Mouse (Mus musculus): ENCODE results near the gene Hmces. TPM values are rescaled to one million over a fixed set of nuclear protein-coding genes. Genes with fewer than 3 reads are reported as not detected.

Gene Hmces
- polyA plus RNA-seq, 1 experiment from 2014 or later, result 44.5 TPM

DNA sequence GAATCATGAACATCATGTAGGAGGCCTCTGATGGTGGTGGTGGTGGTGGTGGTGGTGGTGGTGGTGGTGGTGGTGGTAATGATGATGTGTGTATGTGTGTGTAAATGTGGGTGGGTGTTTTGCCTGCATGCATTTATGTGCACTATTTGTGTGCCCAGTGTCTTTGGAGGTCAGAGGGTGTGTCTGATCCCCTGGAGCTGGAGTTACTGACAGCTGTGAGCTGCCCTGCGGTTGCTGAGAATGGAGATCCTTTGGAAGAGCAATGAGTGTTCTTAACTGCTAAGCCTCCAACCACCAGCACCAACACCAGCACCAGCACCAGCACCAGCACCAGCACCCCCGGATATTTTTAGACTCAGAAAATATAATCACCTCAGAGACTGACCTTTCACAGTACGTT lies 31.5 kb upstream of the Hmces start:
- WGBS, result 64% methylated on average over 3 of the region's 3 CpGs
- H3K27ac ChIP-seq, result no peak overlapping the region
- no peaks in the 10 kb centered on the region for H3K9me3 ChIP-seq
- no peaks in the 10 kb centered on the region for H3K4me1 ChIP-seq
- no peaks in the 10 kb centered on the region for H3K27me3 ChIP-seq (ENCODE audit: insufficient read depth, poor library complexity, severe bottlenecking)
- no peaks in the 10 kb centered on the region for H3K36me3 ChIP-seq
- DNase-seq (ENCODE audit: low spot score), result no peak
- H3K4me3 ChIP-seq, result no peak overlapping the region

GRCm38 (mm10) chr6:87882816-87883215 lies 30.9 kb upstream of the Hmces start:
- WGBS, result 68% methylated on average over 4 of the region's 4 CpGs
- Histone ChIP-seq H3K27ac (no peak overlapping the region), H3K27me3 (ENCODE audit: insufficient read depth, poor library complexity, severe bottlenecking) (no peaks in the 10 kb centered on the region), H3K4me3 (no peak overlapping the region), H3K9me3 (no peaks in the 10 kb centered on the region), H3K4me1 (no peaks in the 10 kb centered on the region), H3K36me3 (no peaks in the 10 kb centered on the region)
- DNase-seq (ENCODE audit: low spot score), result no peak

DNA sequence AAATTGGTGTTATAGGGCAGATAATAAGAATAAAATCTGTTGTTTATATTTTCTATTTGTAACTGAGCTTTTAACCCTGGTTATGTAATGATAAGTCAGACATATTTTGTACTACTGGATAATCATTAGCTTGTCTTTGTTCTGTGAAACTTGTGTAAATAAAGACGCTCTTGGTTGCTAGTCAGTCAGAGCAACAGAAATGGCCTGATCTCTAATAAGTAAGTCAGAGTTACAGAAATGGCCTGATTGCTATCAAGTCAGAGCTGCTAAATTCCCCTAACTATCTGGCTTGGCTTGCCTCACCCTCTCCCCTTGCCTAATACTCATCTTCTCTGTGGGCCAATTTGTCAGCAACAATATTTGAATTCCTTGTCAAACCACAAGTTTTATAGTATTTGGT lies 27.0 kb upstream of the Hmces start:
- H3K4me1 ChIP-seq, result peaks cover 7% of the 10 kb centered on the region
- no peak for DNase-seq (ENCODE audit: low spot score)
- no peaks in the 10 kb centered on the region for H3K27me3 ChIP-seq (ENCODE audit: insufficient read depth, poor library complexity, severe bottlenecking)
- peaks cover 30% of the 10 kb centered on the region for H3K36me3 ChIP-seq
- H3K4me3 ChIP-seq, result no peak overlapping the region
- H3K9me3 ChIP-seq, result no peaks in the 10 kb centered on the region
- 95% methylated on average over 1 of the region's 1 CpGs for WGBS
- no peak overlapping the region for H3K27ac ChIP-seq

- Histone ChIP-seq H3K36me3 (peaks cover 40% of the 10 kb centered on the region), H3K4me1 (peaks cover 7% of the 10 kb centered on the region), H3K27ac (peak within 1 kb of the TSS; percentile 93), H3K9me3 (no peaks in the 10 kb centered on the region), H3K27me3 (ENCODE audit: insufficient read depth, poor library complexity, severe bottlenecking) (no peaks in the 10 kb centered on the region), H3K4me3 (peak within 1 kb of the TSS; percentile 69)
- DNase-seq (ENCODE audit: low spot score), result peak; percentile 100
- under 1% methylated on average over 31 of the region's 31 CpGs for WGBS
Observed at GRCm38 (mm10) chr6:87887594-87888233, 26.0 kb upstream of the Hmces start, which contains the start of gene Copg1. Gene Copg1, plus strand, starts transcription at chr6:87887814.

DNA sequence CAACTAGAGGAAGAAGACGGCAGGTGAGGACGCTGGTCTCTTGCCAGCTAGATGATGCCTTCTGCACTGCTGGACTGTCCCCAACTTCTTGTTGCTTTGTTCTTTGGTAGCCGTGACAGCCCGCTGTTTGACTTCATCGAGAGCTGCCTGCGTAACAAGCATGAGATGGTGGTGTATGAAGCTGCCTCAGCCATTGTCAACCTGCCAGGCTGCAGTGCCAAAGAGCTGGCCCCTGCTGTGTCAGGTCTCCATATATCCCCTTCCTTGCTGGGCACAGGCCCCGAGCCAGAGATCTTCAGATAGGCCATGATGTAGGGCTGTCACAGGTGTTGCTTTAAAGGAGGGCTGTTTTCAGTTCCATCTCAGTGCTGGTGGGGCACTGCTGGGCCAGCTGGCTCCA lies 19.8 kb upstream of the Hmces start:
- Histone ChIP-seq H3K4me1 (peaks cover 1% of the 10 kb centered on the region), H3K9me3 (no peaks in the 10 kb centered on the region), H3K4me3 (no peak overlapping the region), H3K27me3 (ENCODE audit: insufficient read depth, poor library complexity, severe bottlenecking) (no peaks in the 10 kb centered on the region), H3K36me3 (peaks cover 100% of the 10 kb centered on the region), H3K27ac (no peak overlapping the region)
- no peak for DNase-seq (ENCODE audit: low spot score)
- WGBS, result 89% methylated on average over 7 of the region's 7 CpGs

- DNase-seq (ENCODE audit: low spot score), result no peak
- 94% methylated on average over 10 of the region's 10 CpGs for WGBS
- Histone ChIP-seq H3K27me3 (ENCODE audit: insufficient read depth, poor library complexity, severe bottlenecking) (no peaks in the 10 kb centered on the region), H3K4me1 (no peaks in the 10 kb centered on the region), H3K27ac (no peak overlapping the region), H3K9me3 (no peaks in the 10 kb centered on the region), H3K4me3 (no peak overlapping the region), H3K36me3 (peaks cover 100% of the 10 kb centered on the region)
Observed at GRCm38 (mm10) chr6:87898028-87898427, 15.7 kb upstream of the Hmces start.

DNA sequence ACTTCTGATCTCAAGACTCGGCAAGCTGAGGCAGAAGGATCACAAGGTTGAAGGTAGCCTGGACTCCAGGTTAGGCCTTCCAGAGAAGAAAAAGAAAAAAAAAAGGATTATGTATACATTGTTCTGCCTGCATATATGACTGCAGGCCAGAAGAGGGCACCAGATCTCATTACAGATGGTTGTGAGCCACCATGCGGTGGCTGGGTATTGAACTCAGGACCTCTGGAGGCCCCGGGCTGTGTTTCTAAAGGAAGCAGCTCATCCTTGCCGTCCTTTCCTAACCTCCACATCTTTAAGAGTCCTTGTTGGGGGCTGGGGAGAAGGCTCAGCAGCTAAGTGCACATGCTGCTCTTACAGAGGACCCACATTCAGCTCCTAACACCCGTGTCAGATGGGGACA lies 7.1 kb upstream of the Hmces start:
- Histone ChIP-seq H3K4me1 (no peaks in the 10 kb centered on the region), H3K9me3 (no peaks in the 10 kb centered on the region), H3K36me3 (peaks cover 98% of the 10 kb centered on the region), H3K27me3 (ENCODE audit: insufficient read depth, poor library complexity, severe bottlenecking) (no peaks in the 10 kb centered on the region), H3K4me3 (no peak overlapping the region), H3K27ac (no peak overlapping the region)
- DNase-seq (ENCODE audit: low spot score), result peak; percentile 65
- 67% methylated on average over 5 of the region's 5 CpGs for WGBS

DNA sequence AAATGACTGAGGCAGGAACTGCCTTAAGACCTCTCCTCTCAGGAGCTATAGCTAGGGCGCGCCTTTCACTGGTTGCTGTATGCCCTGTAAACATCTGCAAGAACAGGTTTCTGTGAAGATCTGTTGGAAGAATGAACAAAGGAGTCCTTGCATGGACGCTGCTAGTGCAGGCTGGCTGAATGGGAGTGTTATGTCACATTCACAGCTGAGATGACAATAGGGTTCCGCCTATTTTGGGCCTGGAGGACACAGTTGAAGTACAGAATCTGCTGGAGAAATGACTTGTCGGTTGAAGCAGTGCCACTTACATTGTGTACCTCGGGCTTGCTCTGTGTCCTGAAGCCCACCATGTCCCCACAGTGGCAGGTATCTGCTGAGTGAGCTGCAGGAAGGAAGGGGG lies 4.6 kb upstream of the Hmces start:
- peaks cover 88% of the 10 kb centered on the region for H3K36me3 ChIP-seq
- no peaks in the 10 kb centered on the region for H3K9me3 ChIP-seq
- H3K27ac ChIP-seq, result no peak overlapping the region
- WGBS, result 88% methylated on average over 6 of the region's 6 CpGs
- no peaks in the 10 kb centered on the region for H3K27me3 ChIP-seq (ENCODE audit: insufficient read depth, poor library complexity, severe bottlenecking)
- H3K4me1 ChIP-seq, result peaks cover 7% of the 10 kb centered on the region; the same call in 1 of the 2 replicates
- no peak overlapping the region for H3K4me3 ChIP-seq
- DNase-seq (ENCODE audit: low spot score), result peak; percentile 71

GRCm38 (mm10) chr6:87911559-87911958 lies 2.2 kb upstream of the Hmces start:
- DNase-seq (ENCODE audit: low spot score), result peak; percentile 52
- H3K9me3 ChIP-seq, result no peaks in the 10 kb centered on the region
- H3K4me1 ChIP-seq, result peaks cover 10% of the 10 kb centered on the region
- 78% methylated on average over 6 of the region's 6 CpGs for WGBS
- no peak overlapping the region for H3K27ac ChIP-seq
- H3K27me3 ChIP-seq (ENCODE audit: insufficient read depth, poor library complexity, severe bottlenecking), result no peaks in the 10 kb centered on the region
- H3K36me3 ChIP-seq, result peaks cover 72% of the 10 kb centered on the region
- no peak overlapping the region for H3K4me3 ChIP-seq

DNA sequence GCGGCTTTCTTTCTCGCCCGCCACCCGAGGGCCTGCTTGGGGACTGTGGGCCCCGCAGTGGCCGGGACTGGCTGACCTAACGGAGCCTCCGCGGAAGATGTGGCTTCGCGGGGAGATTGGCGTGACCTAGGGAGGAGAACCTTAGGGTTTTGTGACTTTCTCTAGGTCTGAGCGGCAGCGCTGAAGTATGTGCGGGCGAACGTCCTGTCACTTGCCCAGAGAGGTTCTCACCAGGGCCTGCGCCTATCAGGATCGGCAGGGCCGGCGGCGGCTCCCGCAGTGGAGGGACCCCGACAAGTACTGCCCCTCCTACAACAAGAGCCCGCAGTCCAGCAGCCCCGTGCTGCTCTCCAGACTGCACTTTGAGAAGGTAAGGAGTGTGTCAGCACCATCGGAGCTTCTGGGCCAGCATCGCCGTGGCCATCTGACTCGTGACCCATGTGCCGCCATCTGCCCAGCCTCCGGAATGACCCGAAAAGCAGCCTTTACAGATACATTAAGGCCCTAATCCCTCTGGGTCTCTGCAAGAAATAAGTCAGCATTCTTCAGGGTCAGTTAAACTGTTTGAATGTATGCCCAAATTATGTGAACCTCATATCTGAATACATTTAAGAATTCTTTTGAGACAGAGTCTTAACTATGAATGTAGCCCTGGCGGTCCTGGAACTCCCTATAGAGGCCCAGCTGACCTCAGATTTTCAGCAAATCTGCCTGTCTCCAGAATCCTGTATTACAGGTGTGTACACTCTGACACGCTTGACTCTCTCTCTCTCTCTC lies 779 bp downstream of the Hmces start:
- 4% methylated on average over 35 of the region's 35 CpGs for WGBS
- Histone ChIP-seq H3K27ac (peak overlapping the region; percentile 93), H3K4me3 (peak overlapping the region; percentile 96), H3K27me3 (ENCODE audit: insufficient read depth, poor library complexity, severe bottlenecking) (no peaks in the 10 kb centered on the region), H3K9me3 (no peaks in the 10 kb centered on the region), H3K4me1 (peaks cover 10% of the 10 kb centered on the region), H3K36me3 (peaks cover 72% of the 10 kb centered on the region)
- DNase-seq (ENCODE audit: low spot score), result peak; percentile 84

DNA sequence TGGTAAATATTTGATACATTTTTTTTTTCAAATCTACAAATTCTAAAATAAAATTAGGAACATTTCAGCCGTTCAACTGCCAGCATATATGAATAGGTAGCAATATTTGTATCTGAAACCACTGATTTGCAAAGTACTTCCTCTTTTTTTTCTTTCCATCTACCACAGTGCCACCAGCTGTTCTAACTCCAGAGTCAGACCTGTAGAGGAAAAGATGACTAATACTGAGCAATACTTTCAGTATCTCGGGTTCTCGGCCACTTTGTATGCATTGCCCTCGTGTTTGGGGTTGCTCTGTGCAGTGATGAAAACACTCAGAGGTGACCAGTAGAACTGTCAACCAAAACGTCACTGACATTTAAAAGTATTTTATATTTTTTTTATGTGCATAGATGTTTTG lies 2.2 kb downstream of the Hmces start:
- Histone ChIP-seq H3K4me1 (peaks cover 10% of the 10 kb centered on the region), H3K4me3 (no peak overlapping the region), H3K27me3 (ENCODE audit: insufficient read depth, poor library complexity, severe bottlenecking) (no peaks in the 10 kb centered on the region), H3K36me3 (peaks cover 69% of the 10 kb centered on the region), H3K9me3 (no peaks in the 10 kb centered on the region), H3K27ac (no peak overlapping the region)
- no peak for DNase-seq (ENCODE audit: low spot score)
- WGBS, result 67% methylated on average over 5 of the region's 5 CpGs

- Histone ChIP-seq H3K9me3 (no peaks in the 10 kb centered on the region), H3K27me3 (ENCODE audit: insufficient read depth, poor library complexity, severe bottlenecking) (no peaks in the 10 kb centered on the region), H3K4me1 (no peaks in the 10 kb centered on the region), H3K36me3 (peaks cover 85% of the 10 kb centered on the region), H3K4me3 (no peak overlapping the region), H3K27ac (no peak overlapping the region)
- 92% methylated on average over 4 of the region's 4 CpGs for WGBS
- no peak for DNase-seq (ENCODE audit: low spot score)
Observed at GRCm38 (mm10) chr6:87921201-87921600, 7.5 kb downstream of the Hmces start.

GRCm38 (mm10) chr6:87923624-87924023 lies 9.9 kb downstream of the Hmces start:
- H3K27ac ChIP-seq, result no peak overlapping the region
- no peaks in the 10 kb centered on the region for H3K4me1 ChIP-seq
- H3K27me3 ChIP-seq (ENCODE audit: insufficient read depth, poor library complexity, severe bottlenecking), result no peaks in the 10 kb centered on the region
- DNase-seq (ENCODE audit: low spot score), result no peak
- peaks cover 67% of the 10 kb centered on the region for H3K36me3 ChIP-seq
- no peak overlapping the region for H3K4me3 ChIP-seq
- 69% methylated on average over 1 of the region's 1 CpGs for WGBS
- no peaks in the 10 kb centered on the region for H3K9me3 ChIP-seq

All from heart, embryonic 10.5 days (tissue).